Mouse (Mus musculus): ENCODE measurements at regions not wholly inside any gene's neighbourhood (a gene's known extent, or its start where the extent isn't known, plus 50 kb on each side); places are given as distances from the start of the nearest gene placed in this dataset.

GRCm38 (mm10) chr3:77051884-77052283, 977.8 kb downstream of the Fstl5 start:
- no peak for DNase-seq

GRCm38 (mm10) chr3:77075055-77075454, 1001.0 kb downstream of the Fstl5 start:
- DNase-seq: no peak

- no peak for DNase-seq
Observed at GRCm38 (mm10) chr3:77091812-77092211, 1017.7 kb downstream of the Fstl5 start.

GRCm38 (mm10) chr3:77112969-77113368, 1038.9 kb downstream of the Fstl5 start:
- no peak for DNase-seq

GRCm38 (mm10) chr3:77120581-77120980, 1046.5 kb downstream of the Fstl5 start:
- no peak for DNase-seq

GRCm38 (mm10) chr3:77151636-77152035, 1077.6 kb downstream of the Fstl5 start:
- DNase-seq: no peak

GRCm38 (mm10) chr3:77197828-77198227, 1123.8 kb downstream of the Fstl5 start:
- DNase-seq: no peak

GRCm38 (mm10) chr3:77198265-77198664, 1124.2 kb downstream of the Fstl5 start:
- DNase-seq: peak; percentile 63

- no peak for DNase-seq
Observed at GRCm38 (mm10) chr3:77226007-77226406, 1151.9 kb downstream of the Fstl5 start.

All from kidney, postnatal 14 days (tissue).